Mouse (Mus musculus) kidney, postnatal 0 days (tissue): Measurements from ENCODE around the gene Hoxd10. TPM values are rescaled to one million over a fixed set of nuclear protein-coding genes. Genes with fewer than 3 reads are reported as not detected.
A peak's percentile ranks its signal among the peaks of the same experiment; 100 is the strongest.

Experiments used
- ATAC-seq: fragments of 200-750 bp; cut with Nextera tagmentation; replicated peaks from 2 replicates; pipeline ENCODE4 v1.8.0; 2017; ENCODE audit warnings: low read depth, moderate number of reproducible peaks, moderate TSS enrichment, moderate library complexity; ENCODE audit not compliant: low FRiP score
- DNase-seq: peaks from one replicate; pipeline ENCODE4 v3.0.0-alpha.2; 2016; ENCODE audit warnings: low spot score
- H3K27ac ChIP-seq: fragments of 300-500 bp; sonication (generic); 2 replicates; pipeline ENCODE4 v1.5.1; 2014; ENCODE audit warnings: mild to moderate bottlenecking
- H3K27me3 ChIP-seq: fragments of 300-500 bp; sonication (generic); 2 replicates; pipeline ENCODE4 v1.6.1; 2014; ENCODE audit warnings: low read length, mixed read lengths; ENCODE audit not compliant: insufficient read depth
- H3K36me3 ChIP-seq: fragments of 300-500 bp; sonication (generic); 2 replicates; pipeline ENCODE4 v1.6.1; 2014; ENCODE audit warnings: low read length, mixed read lengths; ENCODE audit not compliant: insufficient read depth
- H3K4me1 ChIP-seq: fragments of 300-500 bp; sonication (generic); replicated peaks from 2 replicates; pipeline ENCODE4 v1.6.1; 2014; ENCODE audit warnings: antibody characterized with exemption, low read length, mixed read lengths; ENCODE audit not compliant: insufficient read depth
- H3K4me2 ChIP-seq: fragments of 300-500 bp; sonication (generic); 2 replicates; pipeline ENCODE4 v1.6.1; 2014; ENCODE audit warnings: mild to moderate bottlenecking, low read length, moderate library complexity, mixed read lengths
- H3K4me3 ChIP-seq: fragments of 300-500 bp; sonication (generic); replicated peaks from 2 replicates; pipeline ENCODE4 v1.5.1; 2014; ENCODE audit warnings: low read depth, low read length
- H3K9ac ChIP-seq: fragments of 300-500 bp; sonication (generic); 2 replicates; pipeline ENCODE4 v1.6.1; 2014; ENCODE audit warnings: low read depth, low read length
- H3K9me3 ChIP-seq: fragments of 300-500 bp; sonication (generic); replicated peaks from 2 replicates; pipeline ENCODE4 v1.6.1; 2016; ENCODE audit warnings: low read length, inconsistent platforms, mixed read lengths
- CTCF ChIP-seq: IDR thresholded peaks from 2 replicates; pipeline ENCODE4 v1.5.1; 2016; ENCODE audit warnings: antibody characterized with exemption, low read depth, mild to moderate bottlenecking, moderate library complexity
- WGBS: fragments of 180-500 bp; shearing (Covaris S2); extraction: QIAGEN DNeasy Blood & Tissue Kit; methylation state at CpG from one replicate; pipeline ENCODE4 v1.1.7; 2014; 5-methylcytosine and 5-hydroxymethylcytosine counted together
- polyA plus RNA-seq: library from polyadenylated mRNA; unstranded; fragments of >200 nt; fragmentation: Nextera tagmentation; extraction: Ambion mirVana; gene quantifications from 2 replicates; pipeline ENCODE4 v1.2.1, GENCODE M21; 2015

Gene Hoxd10
- polyA plus RNA-seq, 1 experiment from 2014 or later, result 44.6 TPM

GRCm38 (mm10) chr2:74737578-74738070, 45.9 kb downstream of the Hoxd10 start:
- DNase-seq, result no peak
- H3K27ac ChIP-seq, result peak overlapping the region; percentile 79; the same call in 1 of the 2 replicates
- no peak for TF ChIP-seq CTCF
- ATAC-seq, result no peak
- H3K36me3 ChIP-seq, result no peaks in the 10 kb centered on the region
- no peaks in the 10 kb centered on the region for H3K9me3 ChIP-seq
- H3K27me3 ChIP-seq, result no peaks in the 10 kb centered on the region
- no peak overlapping the region for H3K4me3 ChIP-seq
- peak overlapping the region; percentile 86 for H3K4me2 ChIP-seq
- H3K4me1 ChIP-seq, result peaks cover 52% of the 10 kb centered on the region
- peak overlapping the region; percentile 35; the same call in 1 of the 2 replicates for H3K9ac ChIP-seq
- WGBS, result 48% methylated on average over 7 of the region's 7 CpGs

- ATAC-seq, result no peak
- Histone ChIP-seq H3K4me2 (peak overlapping the region; percentile 86), H3K4me3 (peak overlapping the region; percentile 5; the same call in 1 of the 2 replicates), H3K36me3 (no peaks in the 10 kb centered on the region), H3K27ac (peak overlapping the region; percentile 79), H3K9ac (peak overlapping the region; percentile 35; the same call in 1 of the 2 replicates), H3K4me1 (peaks cover 50% of the 10 kb centered on the region), H3K27me3 (no peaks in the 10 kb centered on the region), H3K9me3 (no peaks in the 10 kb centered on the region)
- WGBS, result 18% methylated on average over 20 of the region's 20 CpGs
- no peak for DNase-seq
- no peak for TF ChIP-seq CTCF
Observed at GRCm38 (mm10) chr2:74738623-74739475, 47.1 kb downstream of the Hoxd10 start.

GRCm38 (mm10) chr2:74739476-74739800, 47.7 kb downstream of the Hoxd10 start:
- Histone ChIP-seq H3K36me3 (no peaks in the 10 kb centered on the region), H3K9ac (no peak overlapping the region), H3K9me3 (no peaks in the 10 kb centered on the region), H3K4me3 (peak overlapping the region; percentile 40; the same call in 1 of the 2 replicates), H3K4me2 (peak overlapping the region; percentile 86), H3K27me3 (no peaks in the 10 kb centered on the region), H3K4me1 (peaks cover 50% of the 10 kb centered on the region), H3K27ac (peak overlapping the region; percentile 79; the same call in 1 of the 2 replicates)
- DNase-seq (no peak), ATAC-seq (no peak)
- 42% methylated on average over 2 of the region's 2 CpGs for WGBS
- no peak for TF ChIP-seq CTCF

GRCm38 (mm10) chr2:74739869-74740268, 48.1 kb downstream of the Hoxd10 start:
- Histone ChIP-seq H3K27me3 (no peaks in the 10 kb centered on the region; the same call in 1 of the 2 replicates), H3K4me3 (peak overlapping the region; percentile 40), H3K4me1 (peaks cover 47% of the 10 kb centered on the region), H3K9me3 (no peaks in the 10 kb centered on the region), H3K27ac (peak overlapping the region; percentile 79), H3K36me3 (no peaks in the 10 kb centered on the region), H3K9ac (peak overlapping the region; percentile 58; the same call in 1 of the 2 replicates), H3K4me2 (peak overlapping the region; percentile 86)
- TF ChIP-seq CTCF, result no peak
- WGBS, result 11% methylated on average over 14 of the region's 14 CpGs
- ATAC-seq (no peak), DNase-seq (no peak)

GRCm38 (mm10) chr2:74740311-74741091, 48.8 kb downstream of the Hoxd10 start:
- 3% methylated on average over 43 of the region's 43 CpGs for WGBS
- no peaks in the 10 kb centered on the region; the same call in 1 of the 2 replicates for H3K27me3 ChIP-seq
- no peaks in the 10 kb centered on the region for H3K9me3 ChIP-seq
- H3K9ac ChIP-seq, result peak overlapping the region; percentile 58
- no peak for TF ChIP-seq CTCF
- H3K36me3 ChIP-seq, result no peaks in the 10 kb centered on the region
- H3K4me1 ChIP-seq, result peaks cover 42% of the 10 kb centered on the region
- H3K4me3 ChIP-seq, result peak overlapping the region; percentile 40
- ATAC-seq, result peak; percentile 25; the same call in 1 of the 2 replicates
- peak; percentile 87 for DNase-seq
- peak overlapping the region; percentile 86 for H3K4me2 ChIP-seq
- H3K27ac ChIP-seq, result peak overlapping the region; percentile 79

GRCm38 (mm10) chr2:74741252-74741978, 49.7 kb downstream of the Hoxd10 start:
- 58% methylated on average over 2 of the region's 3 CpGs for WGBS
- DNase-seq, result no peak
- peaks cover 34% of the 10 kb centered on the region for H3K4me1 ChIP-seq

More at GRCm38 (mm10) chr2:74741252-74741978, 49.7 kb downstream of the Hoxd10 start:
- no peak for ATAC-seq
- H3K27ac ChIP-seq, result no peak overlapping the region
- no peak for TF ChIP-seq CTCF
- H3K9me3 ChIP-seq, result no peaks in the 10 kb centered on the region
- no peak overlapping the region for H3K4me3 ChIP-seq
- H3K27me3 ChIP-seq, result no peaks in the 10 kb centered on the region; the same call in 1 of the 2 replicates
- H3K4me2 ChIP-seq, result no peak overlapping the region
- H3K9ac ChIP-seq, result no peak overlapping the region
- no peaks in the 10 kb centered on the region for H3K36me3 ChIP-seq
